Mouse (Mus musculus): ENCODE data around the gene Fabp3. TPM values are rescaled to one million over a fixed set of nuclear protein-coding genes. Genes with fewer than 3 reads are reported as not detected.

Gene Fabp3
- polyA plus RNA-seq, 1 experiment from 2014 or later = 339 TPM

DNA sequence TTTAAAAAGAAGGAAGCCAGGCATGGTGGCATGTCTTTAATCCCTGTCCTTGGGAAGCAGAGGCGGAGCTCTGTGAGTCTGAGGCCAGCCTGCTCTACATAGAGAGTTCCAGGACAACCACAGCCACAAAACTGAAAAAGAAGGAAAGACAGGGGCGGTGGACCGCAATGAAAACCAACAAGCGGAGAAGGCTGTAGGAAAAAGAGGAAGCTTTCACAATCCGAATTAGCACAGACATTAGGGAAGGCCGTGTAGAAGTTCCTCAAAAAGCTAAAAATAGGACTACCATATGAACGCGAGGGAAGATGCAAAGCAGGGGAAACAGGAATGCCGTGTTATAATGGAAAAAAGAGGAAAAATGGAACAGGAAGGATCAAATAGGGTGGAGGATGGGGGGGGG is 24.6 kb upstream of the Fabp3 start:
- Histone ChIP-seq H3K27ac (ENCODE audit: low read depth, low read length) (no peak overlapping the region), H3K4me2 (ENCODE audit: low read length) (no peak overlapping the region), H3K4me3 (ENCODE audit: low read length) (no peak overlapping the region), H3K9me3 (ENCODE audit: control insufficient read depth, low read length) (no peaks in the 10 kb centered on the region), H3K9ac (ENCODE audit: low read depth, low read length) (no peak overlapping the region), H3K27me3 (replicated peaks; ENCODE audit: control insufficient read depth, insufficient read depth, low read length) (no peaks in the 10 kb centered on the region), H3K4me1 (ENCODE audit: control insufficient read depth, insufficient read depth, low read depth, low read length) (no peaks in the 10 kb centered on the region), H3K36me3 (ENCODE audit: control insufficient read depth, insufficient read depth, low read length) (no peaks in the 10 kb centered on the region)
- whole genome bisulfite sequencing = 88% methylated on average over 9 of the region's 9 CpGs
- no peak for ATAC-seq

DNA sequence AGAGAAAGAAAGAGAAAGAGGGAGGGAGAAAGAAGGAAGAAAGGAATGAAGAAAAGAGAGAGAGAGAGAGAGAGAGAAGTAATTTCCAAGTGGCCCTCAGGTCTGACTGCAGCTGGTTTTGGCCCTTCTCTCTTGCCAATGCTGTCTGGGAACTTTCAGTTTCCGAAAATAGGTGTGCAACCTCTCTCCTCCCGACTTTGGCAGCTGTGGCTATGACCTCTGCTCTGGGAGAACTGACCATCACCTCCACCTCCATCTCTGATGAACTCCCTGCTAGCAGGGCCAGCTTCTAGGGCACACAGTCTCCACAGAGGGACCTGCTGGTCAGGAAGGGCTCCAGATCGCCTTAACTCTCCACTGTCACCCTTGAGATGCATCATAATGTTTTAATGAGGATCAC is 21.9 kb upstream of the Fabp3 start:
- no peak overlapping the region for H3K27ac ChIP-seq (ENCODE audit: low read depth, low read length)
- no peaks in the 10 kb centered on the region for H3K36me3 ChIP-seq (ENCODE audit: control insufficient read depth, insufficient read depth, low read length)
- H3K4me2 ChIP-seq (ENCODE audit: low read length) = no peak overlapping the region
- H3K27me3 ChIP-seq (replicated peaks; ENCODE audit: control insufficient read depth, insufficient read depth, low read length) = no peaks in the 10 kb centered on the region
- no peaks in the 10 kb centered on the region for H3K9me3 ChIP-seq (ENCODE audit: control insufficient read depth, low read length)
- no peak overlapping the region for H3K9ac ChIP-seq (ENCODE audit: low read depth, low read length)
- no peak overlapping the region for H3K4me3 ChIP-seq (ENCODE audit: low read length)
- WGBS = 56% methylated on average over 3 of the region's 3 CpGs
- no peak for ATAC-seq
- no peaks in the 10 kb centered on the region for H3K4me1 ChIP-seq (ENCODE audit: control insufficient read depth, insufficient read depth, low read depth, low read length)

DNA sequence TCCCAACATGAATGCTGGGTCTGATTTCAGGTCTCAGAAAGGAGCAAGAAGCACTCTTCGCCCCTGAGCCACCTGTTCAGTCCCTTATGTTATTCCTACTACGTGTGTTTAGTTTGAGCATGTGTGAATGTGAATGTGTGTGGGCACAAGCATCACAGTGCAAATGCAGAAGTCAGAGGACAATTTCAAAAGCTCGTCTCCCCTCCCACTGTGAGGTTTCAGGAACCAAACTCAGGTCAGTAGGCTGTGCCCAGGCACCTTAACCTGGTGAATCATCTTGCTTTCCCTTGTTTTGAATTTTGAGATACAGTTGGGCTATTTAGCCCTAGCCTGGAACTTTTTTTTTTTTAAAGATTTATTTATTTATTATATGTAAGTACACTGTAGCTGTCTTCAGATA is 18.6 kb upstream of the Fabp3 start:
- Histone ChIP-seq H3K9ac (ENCODE audit: low read depth, low read length) (no peak overlapping the region), H3K9me3 (ENCODE audit: control insufficient read depth, low read length) (no peaks in the 10 kb centered on the region), H3K27me3 (replicated peaks; ENCODE audit: control insufficient read depth, insufficient read depth, low read length) (no peaks in the 10 kb centered on the region), H3K4me1 (ENCODE audit: control insufficient read depth, insufficient read depth, low read depth, low read length) (no peaks in the 10 kb centered on the region), H3K4me3 (ENCODE audit: low read length) (no peak overlapping the region), H3K27ac (ENCODE audit: low read depth, low read length) (no peak overlapping the region), H3K4me2 (ENCODE audit: low read length) (no peak overlapping the region), H3K36me3 (ENCODE audit: control insufficient read depth, insufficient read depth, low read length) (no peaks in the 10 kb centered on the region)
- WGBS = 77% methylated on average over 3 of the region's 3 CpGs
- ATAC-seq = no peak

DNA sequence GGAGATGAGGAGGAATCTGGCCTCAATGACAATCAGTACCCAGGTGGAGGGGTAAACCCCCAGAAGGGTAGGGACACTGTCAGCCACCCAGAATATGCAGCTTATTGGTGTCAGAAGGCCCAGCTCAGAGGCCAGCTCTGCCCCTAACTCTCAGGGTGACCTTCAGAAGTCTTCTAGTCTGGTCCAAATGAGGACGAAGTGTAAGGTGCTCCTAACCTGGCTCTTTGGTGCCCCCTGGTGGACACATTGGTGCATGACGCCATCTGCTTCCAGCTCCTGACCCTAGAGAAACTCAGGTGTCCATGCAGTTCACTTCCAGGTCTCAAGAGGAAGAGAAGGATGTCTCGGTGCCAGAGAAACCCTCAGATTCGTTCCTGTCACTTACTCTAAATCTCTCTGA is 16.1 kb upstream of the Fabp3 start:
- Histone ChIP-seq H3K4me2 (ENCODE audit: low read length) (no peak overlapping the region), H3K9ac (ENCODE audit: low read depth, low read length) (no peak overlapping the region), H3K4me3 (ENCODE audit: low read length) (no peak overlapping the region), H3K36me3 (ENCODE audit: control insufficient read depth, insufficient read depth, low read length) (no peaks in the 10 kb centered on the region), H3K4me1 (ENCODE audit: control insufficient read depth, insufficient read depth, low read depth, low read length) (no peaks in the 10 kb centered on the region), H3K27ac (ENCODE audit: low read depth, low read length) (no peak overlapping the region), H3K9me3 (ENCODE audit: control insufficient read depth, low read length) (no peaks in the 10 kb centered on the region), H3K27me3 (replicated peaks; ENCODE audit: control insufficient read depth, insufficient read depth, low read length) (no peaks in the 10 kb centered on the region)
- WGBS = 1% methylated on average over 4 of the region's 4 CpGs
- 0 out of 2 replicates have a peak, but pooled peaks have one; percentile 27 for ATAC-seq

DNA sequence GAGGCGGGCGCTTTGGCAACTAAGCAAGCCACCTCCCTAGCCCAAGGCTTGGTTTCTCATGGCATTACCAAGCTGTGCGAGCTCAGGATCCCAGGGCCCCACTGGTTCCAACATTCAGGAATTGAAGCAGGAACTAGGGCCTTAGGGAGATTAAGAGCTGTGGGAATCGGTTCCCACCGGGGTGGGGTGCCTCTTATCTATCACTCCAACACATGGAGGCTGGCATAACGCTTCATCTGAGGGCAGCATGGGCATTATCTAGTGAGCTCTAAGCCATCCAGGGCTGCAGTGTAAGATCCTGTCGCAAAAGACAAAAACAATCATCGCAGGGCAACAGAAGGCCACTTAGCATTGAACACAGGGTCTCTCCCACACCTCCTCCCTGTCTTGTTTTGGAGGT is 13.9 kb upstream of the Fabp3 start:
- ATAC-seq = no peak
- Histone ChIP-seq H3K4me2 (ENCODE audit: low read length) (no peak overlapping the region), H3K9ac (ENCODE audit: low read depth, low read length) (no peak overlapping the region), H3K36me3 (ENCODE audit: control insufficient read depth, insufficient read depth, low read length) (no peaks in the 10 kb centered on the region), H3K4me3 (ENCODE audit: low read length) (no peak overlapping the region), H3K27me3 (replicated peaks; ENCODE audit: control insufficient read depth, insufficient read depth, low read length) (no peaks in the 10 kb centered on the region), H3K9me3 (ENCODE audit: control insufficient read depth, low read length) (no peaks in the 10 kb centered on the region), H3K27ac (ENCODE audit: low read depth, low read length) (no peak overlapping the region), H3K4me1 (ENCODE audit: control insufficient read depth, insufficient read depth, low read depth, low read length) (no peaks in the 10 kb centered on the region)
- WGBS = 93% methylated on average over 8 of the region's 8 CpGs

DNA sequence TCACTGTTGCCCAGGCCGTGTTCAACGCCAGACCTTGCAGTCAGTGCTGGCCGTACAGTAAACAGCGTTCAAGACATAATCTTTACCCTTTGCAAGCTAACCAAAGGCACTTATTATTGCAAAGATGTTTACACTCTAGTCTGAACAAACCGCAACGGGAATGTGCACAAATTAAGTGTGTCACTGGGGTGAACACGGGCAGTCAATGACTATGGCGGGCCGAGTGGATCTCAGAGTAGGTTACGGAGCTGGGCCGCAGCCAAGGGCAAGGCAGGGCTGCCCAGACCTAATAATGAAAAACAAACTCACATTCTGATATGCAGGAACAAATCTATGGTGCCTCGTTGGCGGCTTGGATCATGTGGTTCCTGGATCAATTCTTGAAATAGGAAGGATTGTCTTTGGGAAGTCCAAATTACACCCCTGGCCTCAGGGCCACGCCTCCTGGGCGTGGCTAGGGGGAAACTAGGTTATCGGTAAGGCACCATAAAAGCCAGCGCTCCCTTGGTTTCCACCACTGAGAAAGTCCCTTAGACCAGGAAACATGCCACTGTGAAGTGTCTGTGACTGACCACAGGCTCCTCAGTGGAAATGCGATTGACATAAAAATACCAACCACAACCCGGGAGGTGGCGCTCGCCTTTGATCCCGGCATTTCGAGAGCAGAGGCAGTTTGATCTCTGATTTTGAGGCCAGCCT is 13.2 kb upstream of the Fabp3 start:
- no peaks in the 10 kb centered on the region for H3K27me3 ChIP-seq (replicated peaks; ENCODE audit: control insufficient read depth, insufficient read depth, low read length)

DNA sequence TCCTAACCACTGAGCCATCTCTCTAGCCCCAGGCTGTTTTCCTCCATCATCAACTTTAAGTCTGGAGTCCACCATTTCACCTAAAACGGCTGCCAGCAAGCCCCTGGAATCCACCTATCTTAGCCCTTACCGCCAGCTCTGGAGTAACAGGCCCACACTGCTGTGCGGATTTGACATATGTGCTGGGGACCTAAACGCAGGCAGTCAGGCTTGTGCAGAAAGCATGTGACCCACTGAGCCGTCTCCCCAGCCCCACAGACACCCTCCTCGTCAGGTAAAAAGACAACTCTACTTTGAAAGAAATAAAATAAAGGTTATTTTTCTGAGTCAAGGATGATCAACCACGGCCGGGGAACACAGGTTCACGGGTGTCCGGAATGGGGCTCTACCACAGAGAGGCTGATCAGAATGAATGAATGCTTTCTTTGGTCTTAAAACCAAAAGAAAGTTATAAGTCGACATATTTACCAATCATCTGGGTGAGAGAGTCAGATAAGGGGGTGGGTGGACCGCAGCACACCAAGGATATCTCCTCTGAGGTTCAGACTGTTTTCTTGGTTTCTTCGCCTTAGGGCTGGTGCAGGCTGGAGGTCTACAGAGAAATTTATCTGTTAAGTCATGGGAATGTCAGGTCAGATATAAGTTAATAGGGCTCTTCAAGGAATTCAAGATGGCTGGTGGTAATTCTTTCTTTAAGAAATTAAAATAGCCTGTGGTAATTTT is 12.0 kb upstream of the Fabp3 start:
- ATAC-seq = no peak
- no peak overlapping the region for H3K27ac ChIP-seq (ENCODE audit: low read depth, low read length)
- WGBS = 85% methylated on average over 13 of the region's 13 CpGs
- no peak overlapping the region for H3K4me2 ChIP-seq (ENCODE audit: low read length)
- H3K27me3 ChIP-seq (replicated peaks; ENCODE audit: control insufficient read depth, insufficient read depth, low read length) = no peaks in the 10 kb centered on the region
- no peaks in the 10 kb centered on the region for H3K36me3 ChIP-seq (ENCODE audit: control insufficient read depth, insufficient read depth, low read length)
- no peaks in the 10 kb centered on the region for H3K4me1 ChIP-seq (ENCODE audit: control insufficient read depth, insufficient read depth, low read depth, low read length)
- no peaks in the 10 kb centered on the region for H3K9me3 ChIP-seq (ENCODE audit: control insufficient read depth, low read length)
- H3K9ac ChIP-seq (ENCODE audit: low read depth, low read length) = no peak overlapping the region
- no peak overlapping the region for H3K4me3 ChIP-seq (ENCODE audit: low read length)

More for the DNA sequence above, 13.2 kb upstream of the Fabp3 start:
- Histone ChIP-seq H3K9ac (ENCODE audit: low read depth, low read length) (no peak overlapping the region), H3K4me2 (ENCODE audit: low read length) (no peak overlapping the region), H3K9me3 (ENCODE audit: control insufficient read depth, low read length) (no peaks in the 10 kb centered on the region), H3K4me3 (ENCODE audit: low read length) (no peak overlapping the region), H3K27ac (ENCODE audit: low read depth, low read length) (no peak overlapping the region), H3K4me1 (ENCODE audit: control insufficient read depth, insufficient read depth, low read depth, low read length) (no peaks in the 10 kb centered on the region), H3K36me3 (ENCODE audit: control insufficient read depth, insufficient read depth, low read length) (no peaks in the 10 kb centered on the region)
- ATAC-seq = no peak
- WGBS = 53% methylated on average over 23 of the region's 23 CpGs

DNA sequence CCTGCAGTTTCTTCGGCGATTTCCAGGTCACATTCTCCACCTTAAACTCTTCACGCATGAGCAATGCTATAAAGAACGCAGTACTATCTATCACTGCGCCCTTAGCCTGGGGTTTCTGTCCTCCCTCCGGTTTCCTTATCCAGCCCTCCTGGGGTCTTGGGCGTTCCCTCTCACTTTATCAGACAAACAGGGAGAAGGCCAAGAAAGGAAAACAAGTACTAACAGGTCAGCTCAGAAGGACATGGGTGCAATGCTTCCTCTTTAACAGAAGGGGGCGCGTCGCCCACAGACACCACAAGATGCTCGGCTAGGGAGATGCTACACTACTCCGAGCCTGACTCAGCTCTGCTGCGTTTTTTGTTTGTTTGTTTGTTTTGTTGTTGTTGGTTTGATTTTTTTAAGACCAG is 11.3 kb upstream of the Fabp3 start:
- H3K4me3 ChIP-seq (ENCODE audit: low read length) = no peak overlapping the region
- H3K9me3 ChIP-seq (ENCODE audit: control insufficient read depth, low read length) = no peaks in the 10 kb centered on the region
- whole genome bisulfite sequencing = 17% methylated on average over 13 of the region's 13 CpGs
- no peak overlapping the region for H3K9ac ChIP-seq (ENCODE audit: low read depth, low read length)
- H3K27ac ChIP-seq (ENCODE audit: low read depth, low read length) = no peak overlapping the region
- H3K36me3 ChIP-seq (ENCODE audit: control insufficient read depth, insufficient read depth, low read length) = no peaks in the 10 kb centered on the region
- ATAC-seq = no peak
- H3K4me2 ChIP-seq (ENCODE audit: low read length) = no peak overlapping the region
- no peaks in the 10 kb centered on the region for H3K4me1 ChIP-seq (ENCODE audit: control insufficient read depth, insufficient read depth, low read depth, low read length)
- H3K27me3 ChIP-seq (replicated peaks; ENCODE audit: control insufficient read depth, insufficient read depth, low read length) = no peaks in the 10 kb centered on the region

DNA sequence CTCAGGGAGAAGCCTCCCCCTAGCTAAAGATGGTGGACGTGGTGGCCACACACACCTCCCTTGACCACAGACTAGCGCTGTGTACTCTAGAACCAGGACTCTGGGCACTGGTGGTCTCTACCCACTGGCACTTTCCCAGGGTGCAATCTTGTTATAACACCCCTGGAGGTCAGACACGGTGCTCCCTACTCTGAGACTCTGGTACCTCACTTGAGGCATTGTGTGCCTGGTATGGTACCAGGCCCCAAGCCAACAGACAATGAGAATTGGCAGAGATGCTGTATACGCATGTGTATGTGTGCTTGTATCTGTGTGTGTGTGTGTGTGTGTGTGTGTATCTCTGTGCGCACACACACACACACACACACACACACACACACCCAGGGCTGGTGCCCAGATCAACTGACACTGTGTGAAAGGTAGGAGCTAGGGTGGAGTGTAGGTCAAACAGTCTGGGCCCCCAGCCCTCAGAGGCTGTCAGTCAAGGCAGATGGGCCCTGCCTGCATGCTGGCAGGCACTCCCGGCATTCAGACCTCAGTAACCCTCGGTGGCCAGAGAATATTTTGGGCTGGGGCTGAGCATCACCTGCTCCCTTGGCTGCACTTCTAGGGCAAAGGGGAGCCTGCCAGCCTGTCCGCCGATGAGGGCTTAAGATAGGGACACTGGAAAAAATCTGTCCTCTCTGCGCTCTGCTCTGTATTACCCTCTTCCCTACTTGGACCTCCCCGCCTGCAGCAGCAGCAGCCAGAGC is 9.3 kb upstream of the Fabp3 start:
- no peaks in the 10 kb centered on the region for H3K9me3 ChIP-seq (ENCODE audit: control insufficient read depth, low read length)
- 68% methylated on average over 11 of the region's 11 CpGs for WGBS
- ATAC-seq = no peak
- H3K27ac ChIP-seq (ENCODE audit: low read depth, low read length) = no peak overlapping the region
- no peak overlapping the region for H3K4me3 ChIP-seq (ENCODE audit: low read length)
- no peak overlapping the region for H3K9ac ChIP-seq (ENCODE audit: low read depth, low read length)
- H3K36me3 ChIP-seq (ENCODE audit: control insufficient read depth, insufficient read depth, low read length) = no peaks in the 10 kb centered on the region
- H3K4me2 ChIP-seq (ENCODE audit: low read length) = no peak overlapping the region
- H3K4me1 ChIP-seq (ENCODE audit: control insufficient read depth, insufficient read depth, low read depth, low read length) = no peaks in the 10 kb centered on the region
- H3K27me3 ChIP-seq (replicated peaks; ENCODE audit: control insufficient read depth, insufficient read depth, low read length) = no peaks in the 10 kb centered on the region
